Mouse (Mus musculus) adrenal gland, adult (tissue): ENCODE results near the gene Vgll4.
"Not testable (repeated sequence)": the region's sequence is repeated elsewhere in the genome, so short reads cannot be mapped to it uniquely, and the experiment has no call there.

Experiments
- DNase-seq, 2 experiments: peaks; one replicate each; pipeline ENCODE4 v3.0.0; 2022 to 2023; ENCODE audit warnings: low spot score in 1 of 2; ENCODE audit not compliant: inconsistent age in 2 of 2

Gene Vgll4

DNA sequence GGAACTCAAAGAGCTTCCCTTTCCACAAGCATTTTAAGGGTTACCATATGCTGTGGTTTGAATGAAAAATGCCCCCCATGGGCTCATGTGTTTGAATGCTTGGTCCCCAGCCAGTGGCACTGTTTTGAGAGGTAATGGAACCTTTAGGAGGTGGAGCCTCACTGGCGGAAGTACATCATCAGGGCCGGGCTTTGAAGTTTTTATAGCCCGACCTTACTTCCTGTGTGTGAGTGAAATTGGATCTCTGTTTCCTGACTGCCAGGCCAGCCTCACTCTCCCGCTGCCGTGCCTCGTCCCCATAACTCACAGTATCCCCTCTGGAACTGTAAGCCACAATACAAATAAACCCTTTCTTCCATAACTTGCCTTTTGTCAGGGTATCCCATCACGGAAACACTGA is 70.1 kb downstream of the Vgll4 start:
- peak in 1 of 2 experiments; percentile 62 for DNase-seq

DNA sequence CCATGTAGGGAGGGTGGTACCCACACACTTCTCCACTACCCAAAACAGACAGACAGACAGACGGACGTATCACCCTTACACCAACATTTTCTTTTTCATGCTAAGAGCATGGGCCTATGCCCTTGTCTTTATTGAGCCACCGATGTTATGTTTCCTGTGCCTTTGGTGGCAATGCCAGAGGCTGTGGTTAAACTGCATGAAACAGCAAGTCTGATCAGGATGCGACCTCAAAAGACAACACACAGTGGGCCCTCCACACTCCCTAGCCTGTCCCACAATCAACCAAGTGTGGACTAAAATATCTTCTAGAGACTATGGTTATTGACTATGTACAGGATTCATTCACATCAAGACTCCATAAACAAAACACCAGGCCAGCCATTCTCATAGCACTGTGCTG is 70.8 kb downstream of the Vgll4 start:
- DNase-seq, result no peak

DNA sequence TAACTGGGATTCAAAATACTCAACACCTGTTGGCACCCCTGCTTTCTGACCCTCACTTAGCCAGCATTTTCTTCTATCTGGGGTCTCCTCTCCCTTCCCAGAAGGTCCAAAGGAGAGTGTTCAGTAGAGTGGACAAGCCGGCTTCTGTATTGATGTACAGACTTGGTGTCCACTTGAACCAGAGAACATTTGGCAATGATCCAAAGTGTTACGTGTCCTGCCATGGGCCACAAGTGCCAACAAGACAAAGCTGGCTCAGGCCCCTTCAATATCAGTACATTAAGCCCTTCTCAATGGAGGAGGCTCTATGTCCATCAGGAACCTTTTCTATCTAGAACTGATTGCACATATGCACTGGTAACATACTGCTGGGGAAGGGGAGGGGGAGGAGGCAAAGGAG is 73.5 kb downstream of the Vgll4 start:
- peak in 1 of 2 experiments; percentile 66 for DNase-seq

DNA sequence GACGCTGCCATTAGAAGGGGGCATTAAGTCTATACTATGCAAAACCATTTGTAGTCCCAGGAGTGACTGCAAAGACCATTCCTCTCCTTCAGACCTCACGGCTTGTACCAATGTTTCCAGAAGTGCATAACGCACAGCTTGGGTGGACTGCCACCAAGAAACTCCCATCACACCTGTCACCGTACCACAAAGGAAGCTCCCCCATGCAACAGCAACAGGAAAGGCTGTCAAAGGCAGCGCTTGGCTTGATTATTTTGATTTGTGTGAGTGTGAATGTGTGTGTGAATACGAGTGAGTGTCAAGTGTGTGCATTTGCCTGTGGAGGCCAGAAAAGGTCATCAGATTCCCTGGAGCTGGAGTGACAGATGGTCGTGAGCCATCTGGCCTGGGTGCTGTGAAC is 74.6 kb downstream of the Vgll4 start:
- DNase-seq, result no peak

DNA sequence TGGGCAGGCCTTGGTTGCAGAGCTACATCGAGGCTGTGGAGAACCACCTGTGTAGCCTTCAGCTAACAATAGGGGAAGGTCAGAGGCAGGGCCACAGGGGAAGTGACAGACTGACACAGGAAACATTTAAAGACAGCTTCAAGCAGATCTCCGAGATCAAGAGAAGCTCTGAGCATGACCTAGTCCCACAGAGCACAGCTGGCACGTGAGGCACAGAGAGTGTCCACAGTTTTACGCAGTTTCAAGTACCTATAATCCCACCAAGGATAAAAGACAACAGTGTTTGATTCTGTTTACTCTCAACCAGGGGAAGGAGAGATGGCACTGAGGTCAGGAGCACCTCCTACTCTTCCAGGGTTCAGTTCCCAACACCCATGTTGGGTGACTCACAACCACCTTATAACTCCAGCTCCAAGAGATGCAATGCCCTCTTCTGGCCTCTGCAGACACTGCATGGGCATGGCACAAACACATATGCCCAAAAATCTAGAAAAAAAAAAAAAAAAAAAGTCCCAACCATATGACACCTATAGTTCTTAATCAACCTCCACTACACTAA is 75.2 kb downstream of the Vgll4 start:
- DNase-seq, result peak in 1 of 2 experiments; percentile 72

DNA sequence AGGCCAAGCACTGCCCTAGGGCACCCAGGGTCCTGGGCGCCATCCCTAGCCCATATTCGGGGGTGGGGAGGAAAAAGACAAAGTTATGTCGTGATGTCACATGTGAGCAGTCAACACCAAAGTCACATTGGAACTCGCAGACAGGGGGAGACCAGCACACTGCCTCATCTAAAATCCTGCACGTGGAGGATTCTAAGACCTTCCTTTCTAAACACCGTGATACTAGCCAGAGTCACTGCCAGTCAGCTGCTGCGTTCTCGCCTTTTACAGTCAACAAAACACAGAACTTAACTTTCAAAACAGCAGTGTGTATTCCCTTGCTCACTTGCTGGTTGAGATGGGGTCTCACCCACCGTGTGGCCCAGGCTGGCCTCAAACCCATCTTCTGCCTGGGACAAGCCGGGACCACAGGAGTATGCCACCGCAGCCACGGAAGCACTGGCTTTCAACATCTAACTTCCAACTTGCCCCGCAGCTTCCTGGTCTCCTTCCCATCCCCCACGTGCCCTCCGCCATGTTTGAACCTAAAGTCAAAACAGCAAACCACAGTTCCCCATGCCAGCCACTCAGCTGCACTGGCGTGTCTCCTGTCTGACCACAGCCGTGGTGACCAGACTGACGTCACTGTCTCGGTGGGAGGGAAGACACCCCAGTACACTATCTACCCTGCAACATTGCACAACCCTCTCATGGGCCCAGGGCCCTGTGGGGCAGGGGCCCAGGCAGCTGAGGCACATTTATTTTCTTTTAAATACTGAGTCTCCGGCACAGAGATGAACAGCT is 76.2 kb downstream of the Vgll4 start:
- DNase-seq, result peak; percentile 81 to 87

DNA sequence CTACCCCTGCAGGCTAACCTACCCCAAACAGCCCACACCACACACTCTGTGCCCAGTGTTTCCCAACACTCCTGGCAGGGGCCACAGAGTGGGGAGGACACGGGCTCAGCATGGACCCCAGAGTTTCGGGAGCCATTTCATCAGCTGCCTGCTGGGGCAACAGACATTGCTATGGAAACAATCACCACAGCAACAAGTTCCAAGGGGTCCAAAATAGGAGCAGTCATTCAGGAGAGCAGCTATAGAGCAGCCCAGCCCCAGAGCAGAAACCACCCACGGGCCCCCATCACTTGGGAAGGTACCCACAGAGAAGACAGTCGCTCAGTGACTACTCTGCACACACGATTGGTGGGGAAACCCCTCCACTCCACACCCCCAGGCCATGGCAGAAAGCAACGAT is 77.4 kb downstream of the Vgll4 start:
- DNase-seq, result peak in 1 of 2 experiments; percentile 78

DNA sequence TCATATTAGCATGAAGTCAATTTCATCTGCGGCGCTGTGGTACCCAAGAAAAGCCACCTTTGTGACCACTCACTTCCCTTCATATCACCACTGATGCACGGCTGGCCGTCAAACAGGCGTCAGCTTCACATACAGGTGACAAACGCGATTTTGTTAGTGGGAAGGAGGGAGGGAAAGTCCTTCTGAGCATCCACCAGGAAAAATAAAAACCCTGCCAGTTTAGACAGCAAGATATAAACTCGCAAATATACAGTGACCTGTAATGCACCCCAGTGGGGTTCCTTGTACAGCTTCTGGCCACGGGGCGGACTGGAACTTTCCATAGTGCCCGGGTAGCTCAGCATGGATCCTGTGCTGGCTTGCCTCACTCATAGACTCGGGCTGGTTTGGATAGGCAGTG is 78.0 kb downstream of the Vgll4 start:
- no peak for DNase-seq

DNA sequence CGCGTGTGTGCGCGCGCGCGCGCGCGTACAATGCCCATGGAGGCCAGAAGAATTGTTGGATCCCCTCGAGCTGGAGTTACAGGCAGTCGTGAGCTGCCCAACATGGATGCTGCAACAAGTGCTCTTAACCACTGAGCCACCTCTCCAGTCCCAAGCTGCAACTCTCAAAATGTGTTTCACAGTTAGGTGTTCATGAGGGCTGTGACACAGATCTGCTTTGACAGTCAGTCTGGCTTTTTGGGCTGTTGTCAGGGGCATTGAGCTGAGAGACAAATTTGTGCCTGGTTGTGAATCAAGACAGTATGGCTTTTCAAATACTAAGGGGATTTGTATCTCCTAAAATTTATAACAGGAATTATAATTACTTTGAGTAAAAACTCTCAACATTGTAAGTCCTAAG is 78.5 kb downstream of the Vgll4 start:
- DNase-seq, result no peak

DNA sequence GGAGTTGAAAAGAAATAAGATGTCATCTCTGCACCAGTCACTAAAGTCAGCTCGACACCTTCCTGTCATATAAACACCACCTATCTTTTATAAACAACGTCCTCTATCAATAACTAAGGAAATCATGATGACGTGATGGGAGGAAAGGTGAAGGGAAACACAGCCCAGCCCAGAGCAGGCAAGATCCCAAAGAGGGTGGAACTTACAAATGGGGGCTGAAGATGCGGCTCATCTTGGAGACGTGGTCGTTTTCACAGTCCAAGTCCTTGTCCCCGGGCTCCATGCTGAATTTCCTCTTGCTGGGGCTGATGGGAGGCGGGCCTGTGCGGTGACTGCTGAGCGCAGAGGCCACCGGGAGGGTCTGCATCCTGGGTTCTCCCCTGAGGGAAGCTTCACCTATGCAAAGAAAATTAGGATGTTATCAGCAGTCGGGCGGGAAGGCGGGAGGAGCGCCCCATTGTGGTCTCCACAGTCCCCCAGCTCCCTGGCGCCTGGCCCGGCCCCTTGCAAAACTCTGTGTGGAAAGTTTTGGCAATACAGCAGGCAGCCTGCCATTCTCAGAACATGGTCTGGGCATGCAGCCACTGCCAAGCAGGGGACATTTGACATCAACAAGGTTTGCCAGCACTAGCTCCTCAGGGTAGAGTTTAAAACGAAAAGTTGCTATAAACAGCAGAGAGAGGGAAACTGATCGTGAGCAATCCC is 79.2 kb downstream of the Vgll4 start:
- peak; percentile 90 to 98 for DNase-seq

DNA sequence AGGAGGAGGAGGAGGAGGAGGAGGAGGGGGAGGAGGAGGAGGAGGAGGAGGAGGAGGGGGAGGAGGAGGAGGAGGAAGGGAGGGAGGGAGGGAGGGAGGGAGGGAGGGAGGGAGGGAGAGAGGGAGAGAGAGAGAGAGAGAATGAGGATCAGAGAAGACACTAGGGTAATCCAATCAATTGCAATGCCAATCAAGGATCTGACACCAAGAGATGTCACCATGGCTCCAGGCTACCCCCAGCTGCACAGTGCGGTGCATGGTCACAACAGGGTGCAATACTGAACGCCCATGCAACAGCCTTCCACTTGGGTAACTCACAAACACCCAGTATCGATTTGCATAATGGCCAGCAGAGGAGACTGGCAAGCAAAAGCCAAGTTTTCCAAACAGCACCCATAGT is 79.8 kb downstream of the Vgll4 start:
- DNase-seq, result not testable (repeated sequence)

DNA sequence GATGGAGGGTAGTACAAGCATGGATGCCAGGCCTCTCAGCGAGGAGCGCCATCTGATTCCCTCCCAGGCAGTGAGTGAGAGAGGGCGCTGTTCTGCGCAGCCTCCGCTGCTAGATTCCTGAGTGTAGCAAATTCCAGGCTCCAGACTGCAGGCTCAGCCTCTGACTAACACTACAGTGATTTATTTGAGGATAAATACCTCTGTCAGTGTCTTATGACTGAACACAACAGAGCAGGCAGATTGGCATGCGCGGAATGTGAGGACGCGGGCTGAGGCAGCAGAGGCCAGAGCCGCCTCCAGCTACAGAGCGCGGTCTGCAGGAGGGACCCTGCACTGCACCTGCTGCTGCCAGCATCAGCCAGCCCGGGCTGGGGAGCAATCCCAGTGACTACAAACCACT is 80.9 kb downstream of the Vgll4 start:
- peak; percentile 93 to 94 for DNase-seq

DNA sequence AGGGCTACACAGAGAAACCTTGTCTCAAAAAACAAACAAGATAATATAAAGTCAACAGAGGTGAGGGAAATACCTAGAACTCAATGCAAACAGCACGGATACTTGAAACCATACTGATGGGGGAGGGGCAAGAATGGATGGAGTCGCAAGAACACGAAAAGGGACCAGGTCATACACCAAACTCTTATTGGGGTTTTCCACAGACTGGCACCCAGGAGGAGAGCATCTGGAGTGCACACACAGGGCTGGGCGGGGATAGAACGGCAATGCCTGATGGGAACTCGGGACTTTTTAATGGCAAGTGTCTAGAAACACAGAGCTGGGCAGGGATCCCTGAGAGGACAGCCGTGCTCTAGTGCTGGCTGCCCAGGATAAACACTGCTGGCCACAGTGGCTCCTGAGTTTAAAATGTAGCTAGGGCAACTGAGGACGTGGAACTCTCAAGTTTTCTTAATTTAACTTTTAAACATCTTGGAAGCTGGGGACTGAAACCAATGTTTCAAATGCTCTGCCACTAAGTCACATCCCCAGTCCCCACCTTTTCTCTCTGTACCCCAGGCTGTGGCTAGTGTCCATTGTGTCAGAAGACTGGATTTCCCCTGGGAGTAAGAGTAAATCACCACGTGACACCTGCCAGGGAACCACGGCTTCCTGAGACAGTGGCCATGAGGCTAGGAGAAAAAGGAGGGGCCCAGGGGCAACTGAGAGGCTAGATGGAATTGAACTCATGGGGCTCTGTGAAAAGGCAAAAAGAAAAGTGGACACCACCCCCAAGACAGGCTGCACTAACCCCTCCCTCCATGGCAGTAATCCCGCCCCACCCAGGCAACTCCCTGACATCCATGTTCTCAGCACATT is 83.1 kb downstream of the Vgll4 start:
- peak in 1 of 2 experiments; percentile 53 for DNase-seq

DNA sequence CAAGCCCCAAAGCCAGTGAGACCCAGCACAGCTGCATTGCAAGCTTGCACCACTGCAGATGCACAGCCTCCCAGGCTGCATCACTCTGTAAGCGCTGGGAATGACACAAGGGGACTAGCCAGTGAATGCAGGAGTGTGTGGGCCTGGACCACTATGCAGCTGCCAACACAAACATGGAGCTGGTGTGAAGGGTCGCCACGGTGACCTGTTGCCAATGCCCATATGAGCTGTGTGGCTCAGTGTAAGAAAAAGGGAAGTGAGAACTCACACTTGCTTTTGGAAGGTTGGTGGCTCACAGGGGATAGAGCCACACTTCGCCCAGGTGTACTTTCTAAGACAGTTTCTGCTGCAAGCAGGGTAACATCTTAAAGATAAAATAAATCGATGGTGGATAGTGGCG is 83.8 kb downstream of the Vgll4 start:
- DNase-seq, result no peak

DNA sequence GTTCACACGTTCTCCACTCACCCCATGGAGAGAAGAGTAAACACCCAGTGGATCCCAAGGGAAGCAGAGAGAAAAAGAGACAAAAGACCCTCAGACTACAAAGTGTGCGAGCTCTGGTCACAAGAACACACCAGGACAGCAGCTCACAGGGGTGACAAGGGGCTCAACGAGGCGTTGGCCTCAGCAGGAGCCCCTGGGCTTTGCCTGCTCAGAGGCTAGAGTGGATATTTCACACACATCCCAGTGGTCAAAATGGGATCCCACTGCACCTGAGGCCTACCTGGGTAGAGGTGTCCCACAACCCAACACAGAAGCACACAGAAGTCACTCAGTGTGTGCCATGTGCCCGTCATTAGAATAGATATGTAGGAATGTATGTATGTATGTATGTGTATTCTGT is 84.7 kb downstream of the Vgll4 start:
- DNase-seq, result no peak

DNA sequence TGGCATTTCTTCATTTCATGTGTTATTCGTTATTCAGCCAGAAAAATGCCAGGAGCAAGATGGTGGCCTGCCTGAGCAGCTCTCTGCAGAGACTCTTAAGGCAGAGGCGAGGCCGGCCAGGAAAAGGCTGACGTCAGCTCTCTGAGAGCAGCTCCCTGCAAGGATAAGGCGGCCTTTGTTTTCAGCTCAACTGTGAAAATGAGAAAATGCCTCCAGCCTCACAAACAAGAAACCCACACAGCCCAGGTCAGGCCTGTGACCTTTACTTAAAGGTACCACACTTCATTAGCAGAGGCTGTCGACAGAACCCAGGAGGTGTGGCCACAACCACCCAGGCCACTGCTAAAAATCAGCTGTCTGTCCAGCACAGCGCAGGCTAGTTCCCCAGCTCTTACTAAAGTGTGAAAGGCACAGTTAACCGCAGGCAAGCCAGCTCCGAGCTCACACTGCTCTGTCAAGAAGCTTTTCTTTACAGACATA is 86.5 kb downstream of the Vgll4 start:
- DNase-seq, result peak; percentile 67 to 88

DNA sequence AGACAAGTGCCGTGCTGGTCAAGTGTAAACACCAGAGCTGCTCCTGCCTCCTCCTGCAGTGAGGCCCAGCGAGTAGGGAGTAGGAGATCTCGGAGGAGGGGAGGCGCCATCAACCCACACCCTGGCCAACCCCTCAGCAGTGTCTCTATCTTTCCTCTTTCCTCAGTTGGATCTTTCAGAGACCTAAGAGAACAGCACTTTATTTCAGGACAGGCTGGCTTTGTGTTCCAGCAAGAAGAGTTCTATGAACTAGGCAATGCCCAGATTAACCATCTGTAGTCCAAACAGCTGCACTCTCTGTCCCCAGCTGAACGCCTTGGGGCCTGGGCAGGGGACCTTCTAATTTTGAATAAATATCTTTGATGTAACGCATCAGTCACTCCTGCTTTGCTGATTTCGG is 87.1 kb downstream of the Vgll4 start:
- DNase-seq, result peak in 1 of 2 experiments; percentile 39

DNA sequence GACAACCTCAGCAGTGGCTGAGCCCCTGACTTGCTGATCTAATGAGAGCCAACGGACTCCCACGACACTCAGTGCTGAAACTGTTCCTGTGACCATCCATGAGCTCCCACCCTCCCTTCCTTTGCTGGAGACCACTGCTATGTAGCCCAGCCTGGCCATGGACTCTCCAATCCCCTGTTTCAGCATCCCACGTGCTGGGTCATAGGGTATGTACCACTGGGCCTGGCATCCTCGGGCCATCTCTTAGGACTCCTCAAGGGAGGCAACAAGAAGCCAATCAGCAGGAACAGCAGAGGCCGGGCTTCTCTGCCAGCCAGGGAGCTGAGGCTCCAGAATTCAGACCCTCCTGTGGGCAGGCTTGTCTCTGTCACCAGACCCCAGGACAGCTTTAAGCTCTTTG is 87.6 kb downstream of the Vgll4 start:
- peak in 1 of 2 experiments; percentile 37 for DNase-seq

DNA sequence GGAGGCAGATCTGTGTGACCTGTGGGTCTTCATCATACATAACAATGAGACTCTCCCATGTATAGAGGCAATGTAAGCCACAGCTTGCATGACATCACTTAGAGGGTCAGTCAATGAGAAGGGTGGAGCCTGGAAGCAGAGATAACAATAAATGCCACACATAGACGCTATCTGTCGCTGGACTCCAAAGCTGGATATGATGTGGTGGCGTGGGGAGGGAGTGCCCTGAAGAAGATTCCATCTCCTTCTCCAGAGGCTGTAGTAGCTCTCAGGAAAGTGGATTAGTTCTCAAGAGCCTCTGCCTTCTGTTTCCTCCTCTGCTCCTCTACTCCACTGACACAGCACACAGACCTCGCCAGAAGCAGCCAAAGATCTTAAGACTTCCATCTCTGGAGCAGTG is 89.0 kb downstream of the Vgll4 start:
- DNase-seq, result no peak

DNA sequence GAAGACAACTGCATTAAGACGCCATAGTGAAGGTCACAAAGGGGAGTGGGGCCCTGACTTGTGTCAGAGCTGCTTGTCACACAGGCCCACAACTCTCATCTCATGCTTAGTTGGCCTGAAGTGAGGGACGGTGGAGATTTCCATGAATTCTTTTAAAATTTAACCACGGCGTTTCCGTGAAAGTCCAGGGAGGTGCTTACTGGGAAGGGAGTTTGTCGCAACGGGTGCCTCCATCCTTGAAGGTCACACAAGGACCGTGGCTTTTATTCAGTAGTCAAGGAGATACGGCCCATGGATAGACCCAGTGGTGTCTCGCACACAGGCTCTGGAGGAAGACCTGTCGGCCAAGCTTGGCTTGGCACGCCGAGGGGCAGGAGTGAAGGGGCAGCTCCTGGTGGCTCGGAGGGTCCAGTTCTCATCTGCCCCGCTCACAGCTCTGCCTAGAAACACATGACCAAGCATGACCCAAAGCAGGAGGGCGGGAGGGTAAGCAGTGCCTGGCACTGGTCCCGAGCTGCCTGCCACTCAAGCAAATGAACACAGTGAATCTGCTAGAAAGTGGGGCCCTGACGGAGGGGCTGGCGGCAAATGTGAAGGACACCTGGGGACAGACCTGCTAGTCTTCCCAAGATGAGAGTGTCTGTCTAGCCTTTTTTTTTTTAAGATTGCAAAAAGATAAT is 90.8 kb downstream of the Vgll4 start:
- DNase-seq, result peak in 1 of 2 experiments; percentile 80

DNA sequence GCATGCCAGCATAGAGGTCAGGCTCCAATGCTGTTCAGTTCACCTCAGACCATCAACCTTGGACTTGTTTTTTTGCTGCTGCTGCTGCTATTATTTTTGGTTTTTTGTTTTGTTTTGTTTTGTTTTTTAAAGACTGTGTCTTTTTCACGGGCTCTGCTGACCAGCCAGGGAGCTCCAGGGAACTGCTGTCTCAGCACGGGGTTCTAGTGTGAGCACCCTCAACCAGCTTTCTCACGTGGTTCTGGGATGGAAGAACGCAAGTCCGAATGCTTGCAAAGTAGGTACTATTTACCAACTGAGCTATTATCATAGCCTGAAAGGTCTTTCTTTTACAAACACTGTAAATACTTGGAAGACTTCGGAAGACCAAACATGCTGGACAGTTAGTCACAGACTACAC is 93.2 kb downstream of the Vgll4 start:
- no peak for DNase-seq
